Mouse (Mus musculus): ENCODE results near the gene Cnnm4.

The Cnnm4 gene

DNA sequence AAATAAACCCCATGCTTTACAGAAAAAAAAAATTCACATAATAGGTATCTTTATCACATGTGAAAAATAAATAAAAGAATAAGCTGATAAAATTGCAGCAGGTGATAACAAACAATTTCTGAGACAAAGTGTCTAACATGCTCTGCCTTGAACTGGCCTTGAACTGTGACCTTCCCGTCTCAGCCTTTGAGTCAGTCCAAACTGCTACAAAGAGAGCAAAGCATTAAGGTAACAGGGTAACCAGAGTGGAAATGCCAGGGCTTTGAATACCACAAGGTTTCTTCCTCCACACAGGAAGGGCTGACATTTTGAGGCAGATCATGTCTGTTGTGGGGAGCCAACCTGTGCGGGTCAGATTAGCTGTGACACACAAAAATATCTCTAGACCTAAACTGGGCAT lies 74.0 kb downstream of the Cnnm4 start:
- DNase-seq = no peak

DNA sequence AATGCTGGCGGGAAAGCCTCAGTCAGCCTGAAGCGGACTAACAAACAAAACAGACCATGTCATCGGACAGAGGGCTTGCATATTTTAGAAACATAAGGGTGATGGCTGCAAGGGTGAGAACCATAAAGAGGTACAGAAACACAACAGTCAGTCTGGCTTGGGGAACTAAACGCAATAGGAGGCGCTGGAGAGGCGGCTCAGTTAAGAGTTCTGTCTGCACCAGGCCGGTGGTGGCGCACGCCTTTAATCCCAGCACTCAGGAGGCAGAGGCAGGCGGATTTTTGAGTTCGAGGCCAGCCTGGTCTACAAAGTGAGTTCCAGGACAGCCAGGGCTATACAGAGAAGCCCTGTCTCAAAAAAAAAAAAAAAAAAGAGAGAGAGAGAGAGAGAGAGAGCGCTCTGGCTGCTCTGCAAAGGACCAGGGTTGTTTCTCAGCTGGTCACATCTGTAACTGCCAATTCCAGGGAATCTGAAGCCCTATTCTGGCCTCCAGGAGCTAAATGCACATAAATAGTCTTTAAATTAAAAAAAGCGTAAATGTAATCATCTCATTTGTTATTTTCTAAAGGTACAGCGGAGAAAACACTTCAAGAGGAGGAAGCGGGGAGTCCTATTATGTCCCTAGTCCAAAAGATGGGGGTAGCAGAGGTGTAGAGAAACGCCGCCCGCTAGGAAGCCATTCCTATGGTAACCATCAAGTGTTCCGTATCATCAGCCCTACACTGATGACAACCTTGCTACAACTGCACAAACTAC lies 74.6 kb downstream of the Cnnm4 start:
- peak; percentile 57 for DNase-seq

DNA sequence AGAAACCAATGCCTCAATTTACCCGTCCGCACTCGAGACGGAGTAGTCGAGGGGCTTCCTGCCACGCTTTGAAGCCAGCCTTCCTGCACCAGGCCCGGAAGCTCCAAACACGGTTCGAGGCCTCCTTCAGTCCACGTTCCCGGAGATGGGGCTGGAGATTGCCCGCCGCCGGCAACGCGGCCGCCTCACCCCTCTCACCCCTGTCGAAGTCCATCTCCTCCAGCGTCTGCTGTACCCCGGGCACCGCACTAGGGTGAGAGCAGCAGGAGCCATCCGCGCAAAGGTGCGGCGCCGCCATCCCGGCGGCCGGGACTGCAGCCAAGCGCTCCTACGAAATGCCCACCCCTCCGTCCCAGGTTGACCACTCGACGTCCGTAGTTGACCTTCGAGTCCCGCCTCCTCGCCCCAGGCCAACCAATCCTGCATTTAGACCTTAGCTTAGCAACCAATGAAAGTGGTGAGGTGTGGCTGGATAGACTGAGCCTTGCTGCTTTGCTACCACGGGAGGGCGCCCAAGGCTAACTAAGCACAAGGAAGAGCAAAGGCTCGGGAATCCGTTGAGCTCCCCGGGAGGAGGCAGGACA lies 75.6 kb downstream of the Cnnm4 start, which contains the start of gene Ankrd39:
Gene Ankrd39 (minus strand): TSS at position 558 of the 584 bp plus-strand sequence.
- peak; percentile 96 to 98 for DNase-seq

DNA sequence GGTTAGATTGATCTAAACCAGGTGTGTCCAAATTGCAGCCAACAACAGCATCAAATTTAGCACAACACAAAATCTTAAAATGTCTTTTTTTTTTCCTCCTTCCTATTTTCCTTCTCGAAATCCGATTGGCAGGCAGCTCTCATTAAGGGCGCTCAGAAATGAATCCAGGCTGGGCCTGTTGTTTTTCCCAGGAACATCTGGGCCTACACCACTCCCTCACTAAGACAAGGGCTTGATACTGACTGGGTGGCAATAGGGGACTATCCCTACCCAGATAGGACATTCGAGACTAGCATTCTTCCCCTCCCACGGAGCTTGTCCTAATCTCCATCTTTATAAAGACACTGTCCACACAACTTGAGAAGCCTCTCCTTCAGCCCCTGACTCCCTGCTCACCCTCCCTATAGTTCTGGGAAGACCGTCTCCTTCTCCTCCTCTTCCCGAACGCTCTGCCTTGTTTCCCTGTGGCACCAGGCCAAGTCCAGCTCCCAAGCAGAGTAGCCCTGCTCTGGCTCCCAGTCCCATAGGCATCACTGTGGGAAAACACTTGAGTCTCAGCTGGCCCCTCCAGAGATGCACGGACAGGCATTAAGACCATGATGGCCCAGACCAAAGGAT lies 76.7 kb downstream of the Cnnm4 start:
- DNase-seq = no peak

DNA sequence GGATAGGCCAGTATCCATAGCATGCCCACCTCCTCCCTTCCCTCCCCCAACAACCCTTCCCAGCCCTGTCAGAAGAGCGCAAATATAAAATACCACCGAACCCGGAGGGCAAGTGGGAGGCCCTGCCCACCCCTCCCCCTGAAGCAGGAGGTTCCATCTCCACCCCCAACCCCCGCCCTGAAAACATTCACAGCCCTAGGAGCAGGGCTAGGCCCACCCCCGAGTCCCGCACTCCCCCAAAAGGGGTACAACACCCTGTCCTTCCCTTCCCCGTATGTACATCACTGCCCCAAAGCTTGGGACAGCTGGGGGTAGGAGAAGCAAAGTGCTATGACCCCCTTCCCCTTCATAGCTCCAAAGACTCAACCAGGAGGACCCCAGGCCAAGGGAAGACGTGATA lies 77.4 kb downstream of the Cnnm4 start:
- DNase-seq = no peak

DNA sequence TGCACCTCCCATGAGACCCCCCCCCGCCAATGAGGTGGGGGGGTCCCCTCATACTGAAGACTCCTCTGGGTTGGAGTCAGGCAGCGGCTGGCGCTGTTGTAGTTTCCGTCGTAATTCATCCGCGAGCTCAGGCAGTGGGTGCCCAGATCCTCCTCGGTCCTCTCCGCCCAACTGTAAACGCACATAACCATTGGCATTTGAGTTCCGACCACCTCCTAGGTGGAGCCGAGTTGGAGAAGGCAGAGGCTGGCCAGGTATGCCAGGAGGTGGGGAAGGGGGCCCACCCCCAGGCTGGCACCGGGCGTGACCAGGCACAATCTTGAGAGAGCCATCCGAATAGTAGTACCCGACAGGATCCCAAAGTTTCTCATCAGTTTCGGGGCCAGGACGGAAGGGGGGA lies 78.1 kb downstream of the Cnnm4 start:
- no peak for DNase-seq

DNA sequence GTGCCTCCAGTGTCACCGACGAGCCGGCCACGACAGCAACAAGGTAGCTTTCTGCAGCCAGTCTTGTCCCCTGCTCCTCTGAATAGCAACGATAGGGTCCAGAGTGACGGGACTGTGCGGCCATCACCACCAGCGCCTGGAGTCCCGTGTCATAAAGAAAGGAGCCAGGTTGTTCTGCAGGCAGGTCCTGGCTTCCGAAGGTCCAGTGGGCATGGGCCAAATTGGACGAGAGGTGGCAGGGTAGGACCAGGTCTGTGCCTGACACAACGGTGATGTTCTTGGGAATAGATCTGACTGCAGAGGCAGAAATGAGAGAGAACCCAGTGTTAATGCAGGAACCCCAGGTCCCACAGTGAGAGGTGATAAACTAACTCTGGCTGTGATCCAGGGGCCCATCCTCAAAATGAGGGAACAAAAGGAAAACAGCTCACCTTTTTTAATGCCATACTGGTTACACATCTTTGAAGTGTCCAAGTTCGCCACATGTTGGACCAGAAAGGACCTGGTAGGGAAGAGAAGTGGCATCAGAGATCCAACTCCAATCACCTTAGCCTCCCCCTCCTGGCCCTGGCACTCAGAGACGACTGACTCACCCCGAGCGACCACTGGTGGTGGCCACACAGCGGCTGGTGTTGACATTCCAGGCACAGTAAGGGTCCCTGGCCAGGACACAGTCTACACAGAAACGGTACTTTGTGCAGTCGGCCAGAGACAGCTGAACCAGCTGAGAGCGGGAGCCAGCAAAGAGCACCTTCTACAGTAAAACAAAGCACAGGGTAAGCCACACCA lies 78.8 kb downstream of the Cnnm4 start:
- DNase-seq = no peak

DNA sequence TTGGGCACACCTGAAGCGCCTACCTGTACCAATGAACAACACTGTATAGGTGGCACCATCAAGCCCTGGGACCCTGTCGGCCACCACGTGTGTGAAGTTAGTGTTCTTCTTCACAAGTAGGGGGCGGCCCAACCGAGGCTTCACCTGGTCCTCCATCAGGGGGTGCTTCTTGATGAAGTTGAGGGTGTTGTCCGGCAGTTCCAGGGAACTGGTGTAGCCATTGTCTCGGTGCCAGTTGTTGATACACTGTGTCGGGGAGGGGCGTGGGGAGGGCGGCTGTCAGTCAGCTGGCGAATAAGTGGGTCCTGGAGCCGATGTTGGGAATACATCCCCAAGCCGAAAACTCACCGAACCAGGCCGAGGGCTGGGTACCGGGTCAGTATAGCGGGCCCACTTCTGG lies 80.5 kb downstream of the Cnnm4 start:
- DNase-seq = no peak

DNA sequence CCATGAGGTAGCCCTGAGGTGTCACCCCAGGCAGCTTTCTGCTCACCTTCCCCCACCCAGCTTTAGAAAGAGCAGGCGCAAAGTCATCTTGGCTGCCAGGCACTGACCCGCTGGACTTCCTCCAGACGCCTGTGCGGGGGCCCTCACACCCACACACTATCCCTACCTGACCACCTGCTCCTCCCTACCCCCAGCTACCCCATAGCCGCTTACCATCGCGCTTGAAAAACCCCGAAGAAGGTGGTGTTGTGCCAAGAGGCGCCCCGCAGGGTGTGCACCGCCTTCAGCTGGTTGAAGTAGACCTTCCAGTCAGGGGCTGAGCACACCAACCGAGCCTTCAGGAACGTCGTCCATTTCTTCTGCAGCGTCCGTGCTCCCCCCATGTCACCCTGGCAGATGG lies 81.1 kb downstream of the Cnnm4 start:
- no peak for DNase-seq

DNA sequence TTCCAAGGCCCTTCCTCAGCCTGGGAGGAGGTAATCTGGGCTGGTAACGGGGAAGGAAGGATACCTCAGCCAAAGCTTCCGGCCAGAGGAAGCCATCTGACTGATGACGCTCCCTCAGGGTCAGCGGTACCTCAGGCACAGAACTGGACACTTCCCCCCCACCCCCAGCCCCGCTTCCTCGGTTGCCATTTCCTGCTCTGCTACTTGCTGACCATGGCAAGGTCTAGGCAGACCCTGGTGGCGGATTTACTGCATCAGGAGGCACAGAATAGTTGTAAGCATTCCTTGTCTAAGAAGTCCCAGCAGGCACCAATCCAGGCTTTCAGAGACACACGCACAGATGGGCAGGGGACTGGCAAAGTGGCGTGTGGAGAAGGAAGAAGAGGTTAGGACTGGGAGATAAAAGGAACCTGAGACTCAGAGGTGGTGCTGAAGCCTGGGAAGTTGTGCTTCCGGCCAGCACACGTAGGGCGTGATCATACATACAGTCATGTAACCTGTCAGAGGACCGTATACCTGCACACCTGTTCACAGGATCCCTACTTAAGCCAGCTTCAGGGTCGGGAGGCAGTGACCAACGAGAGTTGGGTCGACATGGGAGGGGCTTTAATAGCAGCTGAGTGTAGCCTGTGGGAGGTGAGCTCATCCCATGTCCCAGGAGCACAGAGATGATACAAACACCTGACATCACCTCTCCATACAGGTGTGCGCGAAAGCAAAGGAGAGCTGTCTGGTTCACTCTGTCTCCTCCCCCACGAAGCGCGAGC lies 83.4 kb downstream of the Cnnm4 start:
- DNase-seq = no peak

DNA sequence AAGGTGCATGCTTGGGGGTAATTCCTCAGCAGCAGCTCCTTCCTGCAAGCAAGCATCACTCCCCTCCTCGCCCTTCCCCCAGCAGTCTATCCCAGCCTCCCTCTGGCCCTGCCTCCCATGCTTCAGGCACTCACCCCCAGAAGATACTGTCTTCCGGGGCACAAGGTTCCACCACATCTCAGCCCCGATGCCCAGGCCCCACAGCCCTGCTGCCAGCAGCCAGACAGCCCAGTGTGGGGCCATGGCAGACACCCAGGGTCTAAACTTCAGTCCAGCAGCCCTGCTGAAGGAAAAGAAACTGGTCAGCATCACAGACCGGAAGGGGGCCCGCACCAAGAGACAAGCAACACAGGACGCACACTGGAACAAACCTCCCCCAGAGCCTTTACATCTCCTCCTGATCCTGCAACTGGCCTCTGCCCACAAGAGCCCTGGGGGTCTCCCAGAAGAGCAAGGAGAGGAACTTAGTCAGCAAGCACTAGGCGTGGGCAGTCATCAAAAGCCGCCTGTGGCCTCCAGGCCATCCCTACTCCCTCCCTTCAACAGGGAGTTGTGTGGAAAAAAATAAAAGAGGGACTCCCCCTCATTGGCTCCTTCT lies 84.5 kb downstream of the Cnnm4 start:
- DNase-seq = peak in 1 of 2 experiments; percentile 27

DNA sequence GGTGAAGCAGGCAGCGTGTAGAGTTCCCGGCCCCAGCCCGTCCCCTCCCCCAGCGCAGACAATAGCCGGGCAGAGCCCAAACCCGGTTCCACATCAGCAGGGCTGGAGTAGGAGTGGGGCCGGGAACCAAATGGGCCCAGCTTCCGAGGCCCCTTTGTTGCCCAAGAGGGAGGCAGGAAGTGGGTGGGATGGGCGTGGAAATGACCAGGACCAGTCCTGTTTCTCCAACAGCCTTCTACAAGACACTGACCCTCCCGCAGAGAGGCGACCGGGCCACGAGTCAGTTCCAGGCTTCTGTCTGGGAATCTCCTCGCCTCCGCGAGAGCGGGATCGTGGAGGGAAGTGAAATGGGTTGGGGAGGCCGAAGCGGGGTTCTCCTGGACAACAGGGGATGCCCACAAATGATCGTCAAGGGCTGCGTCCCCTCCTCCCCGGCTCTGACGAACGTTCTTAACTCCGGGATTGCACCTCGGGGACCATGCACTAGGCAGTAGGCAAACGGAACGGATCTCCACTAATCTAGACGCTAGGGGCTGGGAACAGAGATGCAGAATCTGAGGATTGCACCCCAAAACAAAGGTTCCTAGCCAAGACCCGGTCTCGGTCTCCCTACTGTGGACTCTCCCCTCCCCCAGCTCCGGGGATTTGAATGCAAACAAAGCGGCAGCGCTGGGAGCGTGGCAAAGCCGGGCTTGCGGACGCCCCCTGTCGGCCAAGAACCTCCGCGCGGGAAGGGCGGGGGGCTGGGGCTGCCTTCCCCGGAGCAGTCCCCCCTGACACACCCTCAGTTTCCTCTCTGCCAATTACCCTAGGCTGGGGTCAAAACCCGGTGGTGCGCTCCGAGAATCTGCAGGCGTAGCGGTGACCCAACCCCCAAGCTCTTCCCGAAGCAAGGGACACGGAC lies 85.4 kb downstream of the Cnnm4 start:
- DNase-seq = peak; percentile 89 to 91

DNA sequence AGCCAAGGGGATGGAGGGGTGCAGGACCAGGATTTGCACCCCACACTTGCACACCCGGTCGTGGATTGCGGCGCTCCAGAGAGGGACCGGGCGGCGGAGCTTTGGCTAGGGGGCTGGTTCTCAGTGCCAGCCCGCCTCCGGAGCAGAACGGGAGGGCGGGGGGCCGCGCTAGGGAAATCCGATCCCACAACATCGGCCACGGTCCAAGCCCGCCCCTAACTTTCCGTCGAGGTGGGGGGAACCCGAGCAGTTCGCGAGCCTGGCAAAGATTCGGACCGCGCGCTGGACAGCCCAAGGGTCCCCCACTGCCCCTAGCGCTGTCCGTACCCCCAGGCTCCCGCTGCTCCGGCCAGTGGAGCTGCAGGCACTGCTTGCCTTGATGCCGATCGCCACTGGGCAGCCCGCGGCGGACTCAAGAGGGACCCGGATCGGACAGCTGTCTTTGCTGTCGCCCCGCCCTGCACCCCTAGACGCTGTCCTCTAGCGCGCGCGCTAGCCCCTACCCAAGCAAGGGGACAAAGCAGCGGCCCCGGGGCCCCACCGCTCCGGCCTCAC lies 86.1 kb downstream of the Cnnm4 start:
- DNase-seq = peak in 1 of 2 experiments; percentile 55
